8 mouse cellular contexts compared by ENCODE assay signal in the genomic region with DNA sequence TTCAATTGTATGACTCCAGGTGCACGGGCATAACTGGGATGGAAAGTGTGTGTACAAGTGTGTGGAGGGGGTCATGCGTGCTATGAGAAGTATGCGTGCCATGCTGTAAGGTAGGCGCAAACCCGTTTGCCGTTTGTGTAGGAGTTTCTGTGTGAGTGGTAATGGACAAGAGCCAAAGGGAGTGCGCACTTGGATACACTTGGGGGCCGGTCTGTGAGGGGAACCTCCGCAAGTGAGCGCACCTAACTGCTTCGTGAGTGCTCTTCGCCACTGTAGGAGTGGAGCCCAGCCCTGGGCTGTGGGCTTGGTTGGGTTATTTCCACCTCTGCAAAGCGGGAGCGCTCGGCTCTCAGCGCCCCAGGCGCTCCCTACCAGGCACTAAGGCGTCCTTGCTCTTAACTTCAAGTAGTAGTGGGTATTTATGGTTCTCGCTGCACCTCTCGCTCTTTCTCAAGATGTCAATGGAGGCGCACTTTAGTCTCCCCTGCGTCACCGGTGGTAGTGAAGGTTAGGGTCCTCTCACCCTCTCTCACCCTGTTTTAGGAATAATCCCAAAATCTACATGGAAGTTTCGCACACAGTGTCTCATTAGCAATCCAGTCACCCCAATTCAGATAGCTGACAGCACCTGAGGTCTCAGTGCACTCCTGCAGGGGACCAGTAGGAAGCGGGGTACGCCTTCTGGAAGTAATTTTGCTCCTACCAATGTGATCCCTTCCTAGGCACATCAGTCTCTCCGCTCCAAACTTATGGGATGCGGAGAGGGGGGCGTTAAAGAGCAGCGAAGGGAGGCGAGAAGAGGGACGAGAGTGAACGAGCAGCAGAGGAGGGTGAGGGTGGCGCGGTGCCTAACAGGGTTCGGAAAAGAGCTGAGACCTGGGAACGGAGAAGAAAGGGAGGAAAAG. TPM values are rescaled to one million over a fixed set of nuclear protein-coding genes. Genes with fewer than 3 reads are reported as not detected.
DNase-seq lines count a peak whose midpoint lies in the region; ATAC-seq and TF ChIP-seq lines count a peak whose summit lies in the region.

No protein-coding gene starts in this region.

- peak overlapping the region; percentile 74 for H3K4me3 ChIP-seq in C2C12 (ENCODE audit: insufficient read depth, poor library complexity, severe bottlenecking)
- H3K4me3 ChIP-seq in heart, embryonic 12.5 days: peak overlapping the region; percentile 79
- H3K4me3 ChIP-seq in kidney, embryonic 16.5 days (ENCODE audit: low read length): peak overlapping the region; percentile 99
- H3K4me3 ChIP-seq in thymus, adult 2 months (ENCODE audit: control insufficient read depth, insufficient read depth, low read length): peak overlapping the region; percentile 86

- H3K4me2 ChIP-seq in heart, embryonic 12.5 days: peak overlapping the region; percentile 91
- H3K4me2 ChIP-seq in kidney, embryonic 16.5 days (replicated peaks; ENCODE audit: low read depth, low read length): peak overlapping the region; percentile 81

- WGBS in heart, embryonic 12.5 days: 0% methylated on average over 37 of the region's 37 CpGs
- under 1% methylated on average over 37 of the region's 37 CpGs for WGBS in kidney, embryonic 16.5 days
- WGBS in thymus, adult 2 months: under 1% methylated on average over 37 of the region's 37 CpGs

- H3K4me1 ChIP-seq in heart, embryonic 12.5 days (replicated peaks): peaks cover 59% of the 10 kb centered on the region
- peaks cover 55% of the 10 kb centered on the region for H3K4me1 ChIP-seq in kidney, embryonic 16.5 days (ENCODE audit: insufficient read depth, low read length)
- H3K4me1 ChIP-seq in thymus, adult 2 months (replicated peaks; ENCODE audit: control insufficient read depth, insufficient read depth, low read length): peaks cover 34% of the 10 kb centered on the region

- peak overlapping the region; percentile 59 for H3ac ChIP-seq in C2C12 (ENCODE audit: control insufficient read depth, insufficient read length, low read depth)

- peak overlapping the region; percentile 99 for H3K27ac ChIP-seq in heart, embryonic 12.5 days (ENCODE audit: poor library complexity, severe bottlenecking)
- H3K27ac ChIP-seq in kidney, embryonic 16.5 days (ENCODE audit: low read length): peak overlapping the region; percentile 100
- H3K27ac ChIP-seq in thymus, adult 2 months (ENCODE audit: control insufficient read depth, insufficient read depth, low read length): peak overlapping the region; percentile 24; the same call in 1 of the 2 replicates

- H3K79me2 ChIP-seq in C2C12 (ENCODE audit: control insufficient read depth, insufficient read depth): peaks cover 42% of the 10 kb centered on the region

- no peak for TF ChIP-seq CTCF in C2C12 (IDR thresholded peaks at IDR 0.05; ENCODE audit: control insufficient read depth, insufficient read depth, insufficient read length)
- TF ChIP-seq CTCF in thymus, adult 2 months (IDR thresholded peaks at IDR 0.05; ENCODE audit: borderline replicate concordance, control insufficient read depth, extremely low read depth, insufficient read depth, low read length, poor library complexity): peak; percentile 27; the same call in 1 of the 2 replicates

- peak overlapping the region; percentile 98 for H3K9ac ChIP-seq in heart, embryonic 12.5 days
- peak overlapping the region; percentile 98 for H3K9ac ChIP-seq in kidney, embryonic 16.5 days (replicated peaks; ENCODE audit: low read length)

- H3K36me3 ChIP-seq in C2C12 (ENCODE audit: control insufficient read depth, insufficient read depth): no peaks in the 10 kb centered on the region
- no peaks in the 10 kb centered on the region for H3K36me3 ChIP-seq in heart, embryonic 12.5 days
- H3K36me3 ChIP-seq in kidney, embryonic 16.5 days (ENCODE audit: insufficient read depth, low read length): no peaks in the 10 kb centered on the region
- no peaks in the 10 kb centered on the region for H3K36me3 ChIP-seq in thymus, adult 2 months (ENCODE audit: control insufficient read depth, insufficient read depth, low read length)

- H3K9me3 ChIP-seq in heart, embryonic 12.5 days (replicated peaks): no peaks in the 10 kb centered on the region
- H3K9me3 ChIP-seq in kidney, embryonic 16.5 days (ENCODE audit: low read length): no peaks in the 10 kb centered on the region

- ATAC-seq in heart, embryonic 12.5 days (ENCODE audit: insufficient number of reproducible peaks, low FRiP score): 0 out of 2 replicates have a peak, but pooled peaks have one; percentile 0
- ATAC-seq in kidney, embryonic 16.5 days (ENCODE audit: low FRiP score, low TSS enrichment): no peak

- H3K27me3 ChIP-seq in C2C12 (ENCODE audit: control insufficient read depth, insufficient read depth, insufficient read length): no peaks in the 10 kb centered on the region
- no peaks in the 10 kb centered on the region for H3K27me3 ChIP-seq in heart, embryonic 12.5 days (replicated peaks)
- H3K27me3 ChIP-seq in kidney, embryonic 16.5 days (ENCODE audit: insufficient read depth, low read length): no peaks in the 10 kb centered on the region
- no peaks in the 10 kb centered on the region for H3K27me3 ChIP-seq in thymus, adult 2 months (ENCODE audit: control insufficient read depth, insufficient read depth, low read length)

- no peak for TF ChIP-seq POLR2A in thymus, adult 2 months (IDR thresholded peaks at IDR 0.05; ENCODE audit: control insufficient read depth, extremely low read depth, insufficient read depth, low read length, poor library complexity)

- peaks cover 35% of the 10 kb centered on the region for H3K79me3 ChIP-seq in C2C12 (ENCODE audit: low read depth)

- peak; percentile 54 to 61 for DNase-seq in frontal cortex, postnatal 36 days (ENCODE audit: low spot score in 2 of 2)
- no peak for DNase-seq in frontal cortex, postnatal 14 days (ENCODE audit: low spot score in 2 of 2)
- DNase-seq in c-Kit-positive CD71-positive TER-119-positive erythroid progenitor cells, embryonic 14.5 days (ENCODE audit: low spot score): peak; percentile 37
- peak; percentile 65 for DNase-seq in lung, postnatal 36 days
- peak; percentile 53 for DNase-seq in thymus, adult 2 months

TF ChIP-seq in C2C12, 6 proteins besides CTCF, POLR2A, EP300 and RAD21:
- TF ChIP-seq USF1 (IDR thresholded peaks at IDR 0.05; ENCODE audit: low read depth) (no peak), MYOG (IDR thresholded peaks at IDR 0.05; ENCODE audit: control insufficient read depth, extremely low read depth, insufficient read length) (no peak), MAX (IDR thresholded peaks at IDR 0.05) (no peak), CEBPB (IDR thresholded peaks at IDR 0.05; ENCODE audit: low read depth) (no peak), FOSL1 (IDR thresholded peaks at IDR 0.05; ENCODE audit: insufficient read depth, low read length, poor library complexity, severe bottlenecking) (no peak), MYOD1 (IDR thresholded peaks at IDR 0.05; ENCODE audit: control insufficient read depth, insufficient read length, low read depth) (no peak)

RNA-seq across cellular contexts. Expression of a gene that starts 0.6 kb away (rescaled TPM):
- 27.3 TPM for polyA plus RNA-seq in C2C12 (2012; fragmentation: generic; extraction: Trizol)
- 34.2 and 41.4 TPM in 2 replicates for polyA plus RNA-seq in heart, embryonic 12.5 days (2016; fragmentation: Nextera tagmentation; extraction: Ambion mirVana)
- 36.0 and 46.6 TPM in 2 replicates for polyA plus RNA-seq in kidney, embryonic 16.5 days (2015; fragmentation: Nextera tagmentation; extraction: Ambion mirVana)
- polyA plus RNA-seq in thymus, adult 2 months (2012; rRNA removed): 58.9 and 93.6 TPM in 2 replicates

Comparison
In these comparisons a context has a peak if more than half of its experiments do, and no peak if none do; other contexts are left out.
1. DNase-seq: peak in frontal cortex, postnatal 36 days (2 of 2), c-Kit-positive CD71-positive TER-119-positive erythroid progenitor cells, embryonic 14.5 days (single experiment), lung, postnatal 36 days (single experiment) and thymus, adult 2 months (single experiment); none in frontal cortex, postnatal 14 days (0 of 2).
2. H3K27ac ChIP-seq: peak in every context shown above with its lines; median percentile 100 in kidney, embryonic 16.5 days; 99 in heart, embryonic 12.5 days; 24 in thymus, adult 2 months.
3. Peak in every context shown above with its lines, with median percentiles within 50 percentile points of each other: H3K4me3 ChIP-seq.